Mouse (Mus musculus) ES-CJ7 (cell line): ENCODE results near the gene Fdx1.

Experiments
- DNase-seq: peaks from one replicate; pipeline ENCODE4 v3.0.0; 2011; ENCODE audit warnings: low read depth, low spot score

The Fdx1 gene

DNA sequence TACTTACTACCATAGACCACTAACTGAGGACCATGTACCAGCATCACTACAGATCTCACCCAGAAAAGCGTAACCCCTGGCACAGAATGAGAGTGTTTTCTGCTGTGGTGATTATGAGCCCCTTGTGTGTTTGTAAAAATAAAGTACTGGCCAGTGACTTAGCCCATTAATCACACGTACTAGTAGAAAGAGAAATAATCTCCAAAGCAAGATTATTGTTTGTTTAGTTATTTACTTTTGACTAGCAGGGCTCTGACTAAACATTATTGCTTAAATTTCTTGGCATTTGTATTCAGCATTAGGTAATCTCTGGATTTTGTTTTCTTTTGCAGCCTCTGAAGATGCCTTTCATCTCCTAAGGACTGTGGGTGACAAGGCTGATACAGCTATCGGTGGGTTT is 55.1 kb downstream of the Fdx1 start:
- no peak for DNase-seq

DNA sequence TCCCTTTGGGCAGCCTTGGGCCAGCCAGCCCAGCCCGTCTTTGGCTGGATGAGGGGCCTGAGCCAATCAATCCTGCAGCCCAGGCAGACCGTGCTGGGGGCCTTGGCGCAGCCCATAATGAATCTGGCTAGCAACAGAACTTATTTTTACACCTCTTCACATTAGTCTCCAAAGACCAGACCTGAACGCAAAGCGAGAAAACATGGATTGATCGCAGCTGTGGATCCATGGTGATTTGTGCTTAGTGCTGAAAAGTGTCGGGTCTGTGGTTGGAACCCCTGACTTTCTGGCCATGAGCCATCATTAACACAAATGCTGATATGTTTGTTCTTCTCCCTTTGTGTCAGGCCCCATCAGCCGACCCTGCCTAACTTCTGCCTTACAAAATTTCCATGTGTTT is 56.4 kb downstream of the Fdx1 start:
- no peak for DNase-seq
